Mouse (Mus musculus) neural tube, embryonic 11.5 days (tissue): ENCODE data around the gene Nme7. TPM values are rescaled to one million over a fixed set of nuclear protein-coding genes. Genes with fewer than 3 reads are reported as not detected.

Experiments used
- ATAC-seq: fragments of 200-750 bp; cut with Nextera tagmentation; 2 replicates; pipeline ENCODE4 v1.8.0; 2017; ENCODE audit warnings: moderate number of reproducible peaks, mild to moderate bottlenecking, moderate TSS enrichment, moderate library complexity; ENCODE audit not compliant: insufficient read depth, low FRiP score, low TSS enrichment
- DNase-seq: peaks from one replicate; pipeline ENCODE4 v3.0.0-alpha.2; 2015; ENCODE audit warnings: low spot score
- H3K27ac ChIP-seq: fragments of 300-500 bp; sonication (generic); 2 replicates; pipeline ENCODE4 v1.5.1; 2014; ENCODE audit warnings: low read depth, mild to moderate bottlenecking, low read length
- H3K27me3 ChIP-seq: fragments of 300-500 bp; sonication (generic); 2 replicates; pipeline ENCODE4 v1.6.1; 2014; ENCODE audit warnings: mild to moderate bottlenecking, low read length, mixed read lengths; ENCODE audit not compliant: control insufficient read depth, insufficient read depth
- H3K36me3 ChIP-seq: fragments of 300-500 bp; sonication (generic); 2 replicates; pipeline ENCODE4 v1.6.1; 2014; ENCODE audit warnings: mild to moderate bottlenecking, low read length, moderate library complexity, mixed read lengths; ENCODE audit not compliant: control insufficient read depth, insufficient read depth
- H3K4me1 ChIP-seq: fragments of 300-500 bp; sonication (generic); 2 replicates; pipeline ENCODE4 v1.6.1; 2014; ENCODE audit warnings: low read length, mixed read lengths; ENCODE audit not compliant: control insufficient read depth, insufficient read depth
- H3K4me2 ChIP-seq: fragments of 300-500 bp; sonication (generic); 2 replicates; pipeline ENCODE4 v1.6.1; 2014; ENCODE audit warnings: low read depth, mild to moderate bottlenecking, moderate library complexity
- H3K4me3 ChIP-seq: fragments of 300-500 bp; sonication (generic); 2 replicates; pipeline ENCODE4 v1.5.1; 2014; ENCODE audit warnings: low read depth, low read length
- H3K9ac ChIP-seq: fragments of 300-500 bp; sonication (generic); 2 replicates; pipeline ENCODE4 v1.6.1; 2014; ENCODE audit warnings: mild to moderate bottlenecking, low read length
- H3K9me3 ChIP-seq: fragments of 300-500 bp; sonication (generic); 2 replicates; pipeline ENCODE4 v1.6.1; 2016; ENCODE audit warnings: low read length; ENCODE audit not compliant: control insufficient read depth
- WGBS: fragments of 180-500 bp; shearing (Covaris S2); extraction: QIAGEN DNeasy Blood & Tissue Kit; methylation state at CpG from one replicate; pipeline ENCODE4 v1.1.7; 2014; 5-methylcytosine and 5-hydroxymethylcytosine counted together
- polyA plus RNA-seq: library from polyadenylated mRNA; unstranded; fragments of >200 nt; fragmentation: Nextera tagmentation; extraction: Ambion mirVana; gene quantifications from 2 replicates; pipeline ENCODE4 v1.2.1, GENCODE M21; 2014

Gene Nme7
- polyA plus RNA-seq, 1 experiment from 2014 or later, result 32.4 TPM

- no peak for ATAC-seq
- Histone ChIP-seq H3K4me1 (no peaks in the 10 kb centered on the region), H3K36me3 (no peaks in the 10 kb centered on the region), H3K4me2 (no peak overlapping the region), H3K4me3 (no peak overlapping the region), H3K27me3 (0 out of 2 replicates have a peak, but pooled peaks cover 3% of the 10 kb centered on the region), H3K9ac (no peak overlapping the region), H3K27ac (no peak overlapping the region), H3K9me3 (no peaks in the 10 kb centered on the region)
- 89% methylated on average over 6 of the region's 6 CpGs for WGBS
- no peak for DNase-seq
These were observed 148.7 kb downstream of the Nme7 start for GRCm38 (mm10) chr1:164452580-164452979.

DNA sequence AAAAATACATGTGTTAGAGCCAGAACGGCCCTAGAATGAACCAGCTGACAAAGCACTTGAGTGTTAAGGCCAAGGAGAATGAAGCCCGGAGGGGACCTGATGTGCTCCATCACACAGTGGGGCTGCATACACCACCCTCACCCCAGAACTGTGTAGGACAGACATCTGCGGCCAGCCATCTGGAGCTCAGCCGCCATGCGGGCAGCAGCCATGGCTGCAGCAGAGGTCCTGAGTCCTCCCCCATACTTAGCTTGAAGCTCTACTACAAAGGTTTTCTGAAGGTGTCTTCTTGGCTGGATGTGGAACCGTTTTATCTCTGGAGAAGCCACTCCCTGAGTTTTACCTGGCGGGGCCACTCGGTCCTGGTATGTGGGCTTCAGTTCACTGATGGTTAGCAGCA lies 149.2 kb downstream of the Nme7 start:
- Histone ChIP-seq H3K4me1 (no peaks in the 10 kb centered on the region), H3K4me2 (no peak overlapping the region), H3K36me3 (no peaks in the 10 kb centered on the region), H3K9ac (no peak overlapping the region), H3K27ac (no peak overlapping the region), H3K9me3 (no peaks in the 10 kb centered on the region), H3K4me3 (no peak overlapping the region), H3K27me3 (0 out of 2 replicates have a peak, but pooled peaks cover 3% of the 10 kb centered on the region)
- 91% methylated on average over 8 of the region's 8 CpGs for WGBS
- ATAC-seq (no peak), DNase-seq (no peak)

- DNase-seq (no peak), ATAC-seq (no peak)
- no peaks in the 10 kb centered on the region for H3K9me3 ChIP-seq
- 0 out of 2 replicates have a peak, but pooled peaks cover 3% of the 10 kb centered on the region for H3K27me3 ChIP-seq
- no peak overlapping the region for H3K4me2 ChIP-seq
- no peaks in the 10 kb centered on the region for H3K36me3 ChIP-seq
- 87% methylated on average over 5 of the region's 5 CpGs for WGBS
- no peaks in the 10 kb centered on the region for H3K4me1 ChIP-seq
- H3K9ac ChIP-seq, result no peak overlapping the region
- no peak overlapping the region for H3K4me3 ChIP-seq
- H3K27ac ChIP-seq, result no peak overlapping the region
These were observed 149.8 kb downstream of the Nme7 start for GRCm38 (mm10) chr1:164453739-164454138.

- Histone ChIP-seq H3K9ac (no peak overlapping the region), H3K4me3 (no peak overlapping the region), H3K27ac (no peak overlapping the region), H3K9me3 (no peaks in the 10 kb centered on the region), H3K27me3 (0 out of 2 replicates have a peak, but pooled peaks cover 3% of the 10 kb centered on the region), H3K36me3 (no peaks in the 10 kb centered on the region), H3K4me1 (no peaks in the 10 kb centered on the region), H3K4me2 (peak overlapping the region; percentile 10; the same call in 1 of the 2 replicates)
- DNase-seq (peak; percentile 53), ATAC-seq (no peak)
- 43% methylated on average over 14 of the region's 14 CpGs for WGBS
These were observed 151.0 kb downstream of the Nme7 start for GRCm38 (mm10) chr1:164454747-164455400.

- no peak overlapping the region for H3K27ac ChIP-seq
- WGBS, result 70% methylated on average over 7 of the region's 7 CpGs
- peak overlapping the region; percentile 24 for H3K4me2 ChIP-seq
- 0 out of 2 replicates have a peak, but pooled peaks cover 3% of the 10 kb centered on the region for H3K27me3 ChIP-seq
- H3K4me1 ChIP-seq, result no peaks in the 10 kb centered on the region
- no peak overlapping the region for H3K4me3 ChIP-seq
- no peaks in the 10 kb centered on the region for H3K36me3 ChIP-seq
- no peak for DNase-seq
- H3K9me3 ChIP-seq, result no peaks in the 10 kb centered on the region
- no peak for ATAC-seq
- H3K9ac ChIP-seq, result no peak overlapping the region
These were observed 151.7 kb downstream of the Nme7 start for GRCm38 (mm10) chr1:164455614-164456013.

DNA sequence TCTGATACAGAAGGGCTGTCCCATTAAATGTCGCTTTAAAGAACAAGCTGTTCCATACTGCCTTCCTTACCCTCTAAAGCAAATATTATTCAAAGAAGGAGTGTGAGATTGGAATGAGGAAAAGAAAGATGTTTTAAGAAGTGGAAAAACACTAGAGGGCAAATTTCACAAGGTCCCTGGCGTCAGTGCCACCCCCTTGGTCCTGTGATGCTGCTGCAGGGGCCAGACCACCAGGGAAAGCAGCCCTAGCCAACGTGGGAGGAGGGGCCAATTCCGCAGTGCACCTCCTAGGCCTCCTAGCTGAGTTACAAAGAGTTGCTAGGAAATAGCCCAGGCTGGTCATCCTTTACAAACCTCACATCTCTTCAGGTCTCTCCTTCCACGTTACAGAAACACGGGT lies 152.1 kb downstream of the Nme7 start:
- DNase-seq, result no peak
- Histone ChIP-seq H3K9me3 (no peaks in the 10 kb centered on the region), H3K36me3 (no peaks in the 10 kb centered on the region), H3K27ac (no peak overlapping the region), H3K4me3 (peak overlapping the region; percentile 12; the same call in 1 of the 2 replicates), H3K4me1 (no peaks in the 10 kb centered on the region), H3K4me2 (peak overlapping the region; percentile 24), H3K9ac (no peak overlapping the region), H3K27me3 (0 out of 2 replicates have a peak, but pooled peaks cover 3% of the 10 kb centered on the region)
- ATAC-seq, result no peak
- WGBS, result 33% methylated on average over 6 of the region's 6 CpGs

GRCm38 (mm10) chr1:164456731-164457130 lies 152.8 kb downstream of the Nme7 start:
- 7% methylated on average over 8 of the region's 8 CpGs for WGBS
- H3K36me3 ChIP-seq, result no peaks in the 10 kb centered on the region
- no peak overlapping the region for H3K27ac ChIP-seq
- no peak for DNase-seq
- H3K4me1 ChIP-seq, result no peaks in the 10 kb centered on the region
- peak overlapping the region; percentile 53 for H3K4me3 ChIP-seq
- H3K9ac ChIP-seq, result peak overlapping the region; percentile 68; the same call in 1 of the 2 replicates
- 0 out of 2 replicates have a peak, but pooled peaks cover 3% of the 10 kb centered on the region for H3K27me3 ChIP-seq
- H3K4me2 ChIP-seq, result peak overlapping the region; percentile 75
- no peaks in the 10 kb centered on the region for H3K9me3 ChIP-seq
- no peak for ATAC-seq

- no peaks in the 10 kb centered on the region for H3K9me3 ChIP-seq
- H3K9ac ChIP-seq, result peak overlapping the region; percentile 68
- ATAC-seq (peak; percentile 75), DNase-seq (peak; percentile 82)
- H3K27ac ChIP-seq, result peak overlapping the region; percentile 82
- no peaks in the 10 kb centered on the region for H3K36me3 ChIP-seq
- H3K27me3 ChIP-seq, result 0 out of 2 replicates have a peak, but pooled peaks cover 3% of the 10 kb centered on the region
- peak overlapping the region; percentile 75 for H3K4me2 ChIP-seq
- under 1% methylated on average over 50 of the region's 76 CpGs for WGBS
- H3K4me1 ChIP-seq, result no peaks in the 10 kb centered on the region
- H3K4me3 ChIP-seq, result peak overlapping the region; percentile 53
These were observed 153.8 kb downstream of the Nme7 start for GRCm38 (mm10) chr1:164457531-164458244.
